Mouse (Mus musculus) liver, adult 10 weeks (tissue): Measurements from ENCODE around the gene 9530053A07Rik. TPM values are rescaled to one million over a fixed set of nuclear protein-coding genes. Genes with fewer than 3 reads are reported as not detected.

Experiments
- polyA plus RNA-seq: library from polyadenylated mRNA; stranded (reverse); fragments of 350-450 nt; fragmentation: Illumina TruSeq; extraction: RNeasy Lipid Tissue Mini Kit (QIAGEN cat#74804); gene quantifications from one replicate; pipeline ENCODE4 v1.2.3, GENCODE M21; 2014; ENCODE audit warnings: low read depth, low replicate concordance

Gene 9530053A07Rik
- polyA plus RNA-seq, result not detected

GRCm38 (mm10) chr7:28129166-28129565 lies at the start of gene 9530053A07Rik:
TSS of gene 9530053A07Rik (plus strand) at chr7:28129466.

GRCm38 (mm10) chr7:28169489-28170422 lies 40.5 kb downstream of the 9530053A07Rik start, which contains the start of gene Fbl:
TSS of gene Fbl (plus strand) at chr7:28169710.

GRCm38 (mm10) chr7:28179228-28179627 lies 50.0 kb downstream of the 9530053A07Rik start, which contains the start of gene Dyrk1b:
TSS of gene Dyrk1b (plus strand) at chr7:28179469.

Other genes with a start within 250 kb of the 9530053A07Rik start
- gene Zfp974, start 200.0 kb upstream of the 9530053A07Rik start, polyA plus RNA-seq, result 4.2 TPM
- 8.6 TPM for gene Zfp780b, start 150.3 kb upstream of the 9530053A07Rik start, polyA plus RNA-seq
- 0.42 TPM for gene Zfp850, start 115.4 kb upstream of the 9530053A07Rik start, polyA plus RNA-seq
- gene Psmc4, start 79.4 kb upstream of the 9530053A07Rik start, polyA plus RNA-seq, result 44.3 TPM
- not detected for gene Fcgbp, start 58.2 kb upstream of the 9530053A07Rik start, polyA plus RNA-seq
- 11.6 TPM for gene Fbl, start 40.2 kb downstream of the 9530053A07Rik start, polyA plus RNA-seq
- 0.37 TPM for gene Dyrk1b, start 50.0 kb downstream of the 9530053A07Rik start, polyA plus RNA-seq
- 0.37 TPM for gene Eid2, start 138.4 kb downstream of the 9530053A07Rik start, polyA plus RNA-seq
- gene Eid2b, start 148.3 kb downstream of the 9530053A07Rik start, polyA plus RNA-seq, result 3.9 TPM
- gene Selenov, start 161.7 kb downstream of the 9530053A07Rik start, polyA plus RNA-seq, result not detected
- gene Dll3, start 172.8 kb downstream of the 9530053A07Rik start, polyA plus RNA-seq, result not detected
- 6.1 TPM for gene Timm50, start 182.6 kb downstream of the 9530053A07Rik start, polyA plus RNA-seq
- 11.9 TPM for gene Supt5, start 209.3 kb downstream of the 9530053A07Rik start, polyA plus RNA-seq
- 116 TPM for gene Rps16, start 221.2 kb downstream of the 9530053A07Rik start, polyA plus RNA-seq
- gene Plekhg2, start 243.1 kb downstream of the 9530053A07Rik start, polyA plus RNA-seq, result 0.74 TPM